Mouse (Mus musculus): Measurements from ENCODE around the gene Heg1. TPM values are rescaled to one million over a fixed set of nuclear protein-coding genes. Genes with fewer than 3 reads are reported as not detected.
A peak's percentile ranks its signal among the peaks of the same experiment; 100 is the strongest.

Heg1 gene
- polyA plus RNA-seq (2014; fragmentation: Nextera tagmentation; extraction: Ambion mirVana): 8.9 and 15.9 TPM in 2 replicates

DNA sequence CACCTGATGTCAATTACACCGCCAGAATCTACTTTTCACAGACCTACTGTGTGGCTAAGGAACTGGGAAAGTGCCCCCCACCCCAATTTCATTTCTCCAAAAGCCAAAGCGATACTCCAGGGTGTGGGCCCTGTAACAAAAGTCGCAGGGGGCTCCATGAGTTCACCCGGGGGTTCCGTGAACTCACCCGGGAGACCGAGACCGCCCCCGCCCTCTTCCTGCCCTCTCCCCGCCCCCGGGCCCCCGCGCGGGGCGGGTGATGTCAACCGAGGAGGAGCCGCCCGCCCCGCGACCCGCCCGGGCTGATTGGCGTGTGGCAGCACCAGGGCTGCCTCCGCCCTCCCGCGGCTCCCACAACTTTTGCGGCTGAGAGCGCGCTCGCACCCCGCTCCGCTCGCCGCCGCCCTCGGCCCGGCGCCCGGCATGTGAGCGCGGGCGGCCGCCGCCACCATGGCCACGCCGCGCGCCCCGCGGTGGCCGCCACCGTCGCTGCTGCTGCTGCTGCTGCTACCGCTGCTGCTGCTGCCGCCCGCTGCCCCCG is at the start of gene Heg1:
Gene Heg1, plus strand, starts transcription at position 209 of the 541 bp plus-strand sequence.
- under 1% methylated on average over 48 of the region's 57 CpGs for WGBS
- peak within 1 kb of the TSS; percentile 84 for H3K9ac ChIP-seq (replicated peaks; ENCODE audit: low read length)
- H3K36me3 ChIP-seq (ENCODE audit: control insufficient read depth, insufficient read depth, low read length): no peaks in the 10 kb centered on the region
- H3K27me3 ChIP-seq (ENCODE audit: control insufficient read depth, insufficient read depth, low read length): no peaks in the 10 kb centered on the region
- peak within 1 kb of the TSS; percentile 77 for H3K4me3 ChIP-seq (replicated peaks; ENCODE audit: low read depth, low read length)
- H3K4me2 ChIP-seq (ENCODE audit: low read length): peak within 1 kb of the TSS; percentile 92
- no peaks in the 10 kb centered on the region for H3K9me3 ChIP-seq (ENCODE audit: control insufficient read depth, low read length)
- peak; percentile 76 for ATAC-seq (ENCODE audit: low FRiP score, low TSS enrichment)
- H3K27ac ChIP-seq (replicated peaks; ENCODE audit: low read depth, low read length): peak within 1 kb of the TSS; percentile 73
- DNase-seq: peak; percentile 85
- H3K4me1 ChIP-seq (ENCODE audit: control insufficient read depth, insufficient read depth, low read length): peaks cover 23% of the 10 kb centered on the region

- H3K9me3 ChIP-seq (ENCODE audit: control insufficient read depth, low read length): peaks cover 3% of the 10 kb centered on the region; the same call in 1 of the 2 replicates
- H3K36me3 ChIP-seq (ENCODE audit: control insufficient read depth, insufficient read depth, low read length): no peaks in the 10 kb centered on the region
- H3K27me3 ChIP-seq (ENCODE audit: control insufficient read depth, insufficient read depth, low read length): no peaks in the 10 kb centered on the region
- no peak overlapping the region for H3K27ac ChIP-seq (replicated peaks; ENCODE audit: low read depth, low read length)
- H3K9ac ChIP-seq (replicated peaks; ENCODE audit: low read length): no peak overlapping the region
- DNase-seq (no peak), ATAC-seq (ENCODE audit: low FRiP score, low TSS enrichment) (no peak)
- WGBS: 83% methylated on average over 12 of the region's 12 CpGs
- H3K4me1 ChIP-seq (ENCODE audit: control insufficient read depth, insufficient read depth, low read length): no peaks in the 10 kb centered on the region
- H3K4me3 ChIP-seq (replicated peaks; ENCODE audit: low read depth, low read length): no peak overlapping the region
- H3K4me2 ChIP-seq (ENCODE audit: low read length): no peak overlapping the region
Observed at GRCm38 (mm10) chr16:33635836-33636595, 48.2 kb upstream of the Heg1 start.

DNA sequence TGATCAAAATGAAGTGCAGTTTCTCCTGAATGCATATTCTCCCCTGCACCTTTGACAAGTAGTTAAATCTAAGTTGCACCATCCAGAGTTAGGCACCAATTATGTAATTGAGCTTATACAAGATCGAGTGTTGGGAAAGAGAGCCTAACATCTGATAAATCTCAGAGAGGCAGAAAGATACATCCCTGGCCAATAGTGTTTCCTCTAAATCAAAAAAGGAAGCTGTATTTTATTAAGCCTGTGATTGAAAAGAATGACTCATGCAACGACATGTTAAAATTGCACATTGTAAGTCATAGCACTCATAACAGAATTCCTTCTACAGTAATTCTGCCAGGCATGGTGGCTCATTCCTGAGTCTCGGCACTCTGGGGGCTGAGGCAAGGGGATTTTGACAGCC is 42.4 kb upstream of the Heg1 start:
- H3K9ac ChIP-seq (replicated peaks; ENCODE audit: low read length): no peak overlapping the region
- no peaks in the 10 kb centered on the region for H3K9me3 ChIP-seq (ENCODE audit: control insufficient read depth, low read length)
- WGBS: 70% methylated on average over 3 of the region's 3 CpGs
- no peak overlapping the region for H3K4me2 ChIP-seq (ENCODE audit: low read length)
- no peaks in the 10 kb centered on the region for H3K27me3 ChIP-seq (ENCODE audit: control insufficient read depth, insufficient read depth, low read length)
- ATAC-seq (ENCODE audit: low FRiP score, low TSS enrichment) (no peak), DNase-seq (no peak)
- H3K4me3 ChIP-seq (replicated peaks; ENCODE audit: low read depth, low read length): no peak overlapping the region
- H3K27ac ChIP-seq (replicated peaks; ENCODE audit: low read depth, low read length): no peak overlapping the region
- H3K4me1 ChIP-seq (ENCODE audit: control insufficient read depth, insufficient read depth, low read length): no peaks in the 10 kb centered on the region
- no peaks in the 10 kb centered on the region for H3K36me3 ChIP-seq (ENCODE audit: control insufficient read depth, insufficient read depth, low read length)

GRCm38 (mm10) chr16:33653116-33653515 is 31.1 kb upstream of the Heg1 start:
- WGBS: 95% methylated on average over 6 of the region's 6 CpGs
- Histone ChIP-seq H3K4me1 (ENCODE audit: control insufficient read depth, insufficient read depth, low read length) (no peaks in the 10 kb centered on the region), H3K4me3 (replicated peaks; ENCODE audit: low read depth, low read length) (no peak overlapping the region), H3K27ac (replicated peaks; ENCODE audit: low read depth, low read length) (no peak overlapping the region), H3K4me2 (ENCODE audit: low read length) (no peak overlapping the region), H3K9me3 (ENCODE audit: control insufficient read depth, low read length) (peaks cover 7% of the 10 kb centered on the region), H3K36me3 (ENCODE audit: control insufficient read depth, insufficient read depth, low read length) (no peaks in the 10 kb centered on the region), H3K9ac (replicated peaks; ENCODE audit: low read length) (no peak overlapping the region), H3K27me3 (ENCODE audit: control insufficient read depth, insufficient read depth, low read length) (no peaks in the 10 kb centered on the region)
- ATAC-seq (ENCODE audit: low FRiP score, low TSS enrichment): no peak
- no peak for DNase-seq

GRCm38 (mm10) chr16:33655443-33655842 is 28.7 kb upstream of the Heg1 start:
- DNase-seq: no peak
- Histone ChIP-seq H3K27me3 (ENCODE audit: control insufficient read depth, insufficient read depth, low read length) (no peaks in the 10 kb centered on the region), H3K27ac (replicated peaks; ENCODE audit: low read depth, low read length) (no peak overlapping the region), H3K4me3 (replicated peaks; ENCODE audit: low read depth, low read length) (no peak overlapping the region), H3K9me3 (ENCODE audit: control insufficient read depth, low read length) (peaks cover 6% of the 10 kb centered on the region), H3K9ac (replicated peaks; ENCODE audit: low read length) (no peak overlapping the region), H3K4me1 (ENCODE audit: control insufficient read depth, insufficient read depth, low read length) (no peaks in the 10 kb centered on the region), H3K4me2 (ENCODE audit: low read length) (no peak overlapping the region), H3K36me3 (ENCODE audit: control insufficient read depth, insufficient read depth, low read length) (no peaks in the 10 kb centered on the region)
- no peak for ATAC-seq (ENCODE audit: low FRiP score, low TSS enrichment)
- WGBS: 96% methylated on average over 3 of the region's 3 CpGs

DNA sequence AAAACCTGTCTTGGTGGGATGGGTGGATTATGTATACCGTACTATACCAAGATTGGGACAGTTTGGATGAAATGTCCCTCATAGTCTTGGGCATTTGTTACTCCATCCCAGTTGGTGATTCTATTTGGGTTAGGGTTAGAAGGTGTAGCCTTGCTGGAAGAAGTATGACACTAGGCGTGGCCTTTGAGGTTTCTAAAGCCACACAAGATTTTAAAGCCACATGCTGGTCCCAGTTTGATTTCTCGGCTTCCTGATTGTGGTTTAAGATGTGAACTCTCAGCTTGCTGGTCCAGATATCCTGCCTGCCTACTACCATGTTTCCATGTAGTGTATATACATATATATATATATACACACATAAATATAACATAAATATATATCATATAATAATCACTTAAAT is 27.0 kb upstream of the Heg1 start:
- Histone ChIP-seq H3K27ac (replicated peaks; ENCODE audit: low read depth, low read length) (no peak overlapping the region), H3K4me3 (replicated peaks; ENCODE audit: low read depth, low read length) (no peak overlapping the region), H3K27me3 (ENCODE audit: control insufficient read depth, insufficient read depth, low read length) (no peaks in the 10 kb centered on the region), H3K36me3 (ENCODE audit: control insufficient read depth, insufficient read depth, low read length) (no peaks in the 10 kb centered on the region), H3K9ac (replicated peaks; ENCODE audit: low read length) (no peak overlapping the region), H3K4me2 (ENCODE audit: low read length) (no peak overlapping the region), H3K4me1 (ENCODE audit: control insufficient read depth, insufficient read depth, low read length) (no peaks in the 10 kb centered on the region), H3K9me3 (ENCODE audit: control insufficient read depth, low read length) (no peaks in the 10 kb centered on the region)
- DNase-seq (no peak), ATAC-seq (ENCODE audit: low FRiP score, low TSS enrichment) (no peak)
- WGBS: 91% methylated on average over 3 of the region's 3 CpGs

- no peak for ATAC-seq (ENCODE audit: low FRiP score, low TSS enrichment)
- 97% methylated on average over 3 of the region's 3 CpGs for WGBS
Observed at GRCm38 (mm10) chr16:33658121-33658520, 26.0 kb upstream of the Heg1 start.

DNA sequence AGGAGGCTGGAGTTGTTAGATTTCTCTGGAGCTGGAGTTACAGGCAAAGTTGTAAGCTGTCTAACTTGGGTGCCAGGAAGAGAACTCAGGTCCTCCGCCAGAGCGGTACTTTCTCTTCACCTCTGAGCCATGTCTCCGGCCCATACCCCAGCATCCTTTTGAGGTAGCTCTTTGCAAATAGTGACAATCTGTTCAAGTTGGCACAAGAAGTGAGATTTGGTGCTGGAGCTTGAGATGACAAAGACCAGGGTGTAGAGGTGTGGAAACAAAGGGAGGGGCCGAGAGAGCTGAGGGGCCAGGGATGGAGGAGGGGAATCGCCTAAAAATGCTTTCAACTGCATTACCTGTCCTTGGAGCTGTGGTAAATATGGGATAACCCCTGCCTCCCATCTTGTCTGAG is 24.6 kb upstream of the Heg1 start:
- WGBS: 89% methylated on average over 5 of the region's 5 CpGs

More at GRCm38 (mm10) chr16:33658121-33658520, 26.0 kb upstream of the Heg1 start:
- no peaks in the 10 kb centered on the region for H3K4me1 ChIP-seq (ENCODE audit: control insufficient read depth, insufficient read depth, low read length)
- H3K27ac ChIP-seq (replicated peaks; ENCODE audit: low read depth, low read length): no peak overlapping the region
- no peak overlapping the region for H3K4me3 ChIP-seq (replicated peaks; ENCODE audit: low read depth, low read length)
- H3K9me3 ChIP-seq (ENCODE audit: control insufficient read depth, low read length): no peaks in the 10 kb centered on the region
- no peaks in the 10 kb centered on the region for H3K27me3 ChIP-seq (ENCODE audit: control insufficient read depth, insufficient read depth, low read length)
- no peak overlapping the region for H3K4me2 ChIP-seq (ENCODE audit: low read length)
- H3K36me3 ChIP-seq (ENCODE audit: control insufficient read depth, insufficient read depth, low read length): no peaks in the 10 kb centered on the region
- no peak overlapping the region for H3K9ac ChIP-seq (replicated peaks; ENCODE audit: low read length)
- no peak for DNase-seq

GRCm38 (mm10) chr16:33660125-33660524 is 24.0 kb upstream of the Heg1 start:
- Histone ChIP-seq H3K27me3 (ENCODE audit: control insufficient read depth, insufficient read depth, low read length) (no peaks in the 10 kb centered on the region), H3K36me3 (ENCODE audit: control insufficient read depth, insufficient read depth, low read length) (no peaks in the 10 kb centered on the region), H3K9me3 (ENCODE audit: control insufficient read depth, low read length) (no peaks in the 10 kb centered on the region), H3K4me3 (replicated peaks; ENCODE audit: low read depth, low read length) (no peak overlapping the region), H3K27ac (replicated peaks; ENCODE audit: low read depth, low read length) (no peak overlapping the region), H3K4me1 (ENCODE audit: control insufficient read depth, insufficient read depth, low read length) (no peaks in the 10 kb centered on the region), H3K4me2 (ENCODE audit: low read length) (no peak overlapping the region), H3K9ac (replicated peaks; ENCODE audit: low read length) (no peak overlapping the region)
- WGBS: 72% methylated on average over 5 of the region's 5 CpGs
- no peak for ATAC-seq (ENCODE audit: low FRiP score, low TSS enrichment)
- no peak for DNase-seq

More for the DNA sequence above, 24.6 kb upstream of the Heg1 start:
- DNase-seq: no peak
- Histone ChIP-seq H3K9ac (replicated peaks; ENCODE audit: low read length) (no peak overlapping the region), H3K9me3 (ENCODE audit: control insufficient read depth, low read length) (no peaks in the 10 kb centered on the region), H3K27me3 (ENCODE audit: control insufficient read depth, insufficient read depth, low read length) (no peaks in the 10 kb centered on the region), H3K27ac (replicated peaks; ENCODE audit: low read depth, low read length) (no peak overlapping the region), H3K4me1 (ENCODE audit: control insufficient read depth, insufficient read depth, low read length) (no peaks in the 10 kb centered on the region), H3K36me3 (ENCODE audit: control insufficient read depth, insufficient read depth, low read length) (no peaks in the 10 kb centered on the region), H3K4me3 (replicated peaks; ENCODE audit: low read depth, low read length) (no peak overlapping the region), H3K4me2 (ENCODE audit: low read length) (no peak overlapping the region)
- no peak for ATAC-seq (ENCODE audit: low FRiP score, low TSS enrichment)
